Mouse (Mus musculus) lung, embryonic 15.5 days (tissue): ENCODE results near the gene Nefh. TPM values are rescaled to one million over a fixed set of nuclear protein-coding genes. Genes with fewer than 3 reads are reported as not detected.

Experiments used
- ATAC-seq: fragments of 200-750 bp; cut with Nextera tagmentation; 2 replicates; pipeline ENCODE4 v1.8.0; 2017; ENCODE audit warnings: moderate number of reproducible peaks, borderline replicate concordance; ENCODE audit not compliant: low FRiP score, low TSS enrichment; ENCODE audit errors: extremely low read depth
- H3K27ac ChIP-seq: fragments of 300-500 bp; sonication (generic); 2 replicates; pipeline ENCODE4 v1.5.1; 2015; ENCODE audit warnings: moderate library complexity, mild to moderate bottlenecking, inconsistent platforms
- H3K27me3 ChIP-seq: fragments of 300-500 bp; sonication (generic); 2 replicates; pipeline ENCODE4 v1.6.1; 2015; ENCODE audit warnings: inconsistent platforms
- H3K36me3 ChIP-seq: fragments of 300-500 bp; sonication (generic); 2 replicates; pipeline ENCODE4 v1.6.1; 2015; ENCODE audit warnings: inconsistent platforms
- H3K4me1 ChIP-seq: fragments of 300-500 bp; sonication (generic); 2 replicates; pipeline ENCODE4 v1.6.1; 2015; ENCODE audit warnings: inconsistent platforms
- H3K4me2 ChIP-seq: fragments of 300-500 bp; sonication (generic); 2 replicates; pipeline ENCODE4 v1.6.1; 2015; ENCODE audit warnings: inconsistent platforms, mild to moderate bottlenecking, moderate library complexity
- H3K4me3 ChIP-seq: fragments of 300-500 bp; sonication (generic); 2 replicates; pipeline ENCODE4 v1.5.1; 2015; ENCODE audit warnings: mild to moderate bottlenecking, inconsistent platforms
- H3K9ac ChIP-seq: fragments of 300-500 bp; sonication (generic); 2 replicates; pipeline ENCODE4 v1.6.1; 2015; ENCODE audit warnings: inconsistent platforms
- H3K9me3 ChIP-seq: fragments of 300-500 bp; sonication (generic); 2 replicates; pipeline ENCODE4 v1.6.1; 2016; ENCODE audit warnings: inconsistent platforms
- WGBS: fragments of 180-500 bp; shearing (Covaris S2); methylation state at CpG from one replicate; pipeline ENCODE4 v1.1.7; 2015; 5-methylcytosine and 5-hydroxymethylcytosine counted together
- polyA plus RNA-seq: library from polyadenylated mRNA; unstranded; fragments of >200 nt; fragmentation: Nextera tagmentation; extraction: Ambion mirVana; gene quantifications from 2 replicates; pipeline ENCODE4 v1.2.1, GENCODE M21; 2015

The Nefh gene
- 0.26 TPM in 2 replicates for polyA plus RNA-seq

- Histone ChIP-seq H3K27me3 (peaks cover 76% of the 10 kb centered on the region), H3K27ac (no peak within 1 kb of the TSS), H3K36me3 (no peaks in the 10 kb centered on the region), H3K4me2 (peak within 1 kb of the TSS; percentile 87), H3K4me3 (peak within 1 kb of the TSS; percentile 45), H3K4me1 (peaks cover 15% of the 10 kb centered on the region), H3K9ac (no peak within 1 kb of the TSS), H3K9me3 (no peaks in the 10 kb centered on the region)
- 0 out of 2 replicates have a peak, but pooled peaks have one; percentile 43 for ATAC-seq
- under 1% methylated on average over 36 of the region's 41 CpGs for WGBS
These were observed at the start of gene Nefh for GRCm38 (mm10) chr11:4947813-4948174. Gene Nefh, minus strand, starts transcription at chr11:4948064.

- no peak overlapping the region for H3K27ac ChIP-seq
- no peak overlapping the region for H3K9ac ChIP-seq
- H3K4me1 ChIP-seq = peaks cover 4% of the 10 kb centered on the region
- H3K9me3 ChIP-seq = no peaks in the 10 kb centered on the region
- H3K4me3 ChIP-seq = no peak overlapping the region
- H3K36me3 ChIP-seq = no peaks in the 10 kb centered on the region
- H3K27me3 ChIP-seq = no peaks in the 10 kb centered on the region
- ATAC-seq = no peak
- WGBS = 77% methylated on average over 5 of the region's 5 CpGs
- no peak overlapping the region for H3K4me2 ChIP-seq
These were observed 48.8 kb upstream of the Nefh start for GRCm38 (mm10) chr11:4996621-4997199.

GRCm38 (mm10) chr11:4995676-4996075 is 47.8 kb upstream of the Nefh start:
- Histone ChIP-seq H3K4me2 (no peak overlapping the region), H3K27me3 (no peaks in the 10 kb centered on the region), H3K9ac (no peak overlapping the region), H3K27ac (no peak overlapping the region), H3K4me3 (no peak overlapping the region), H3K36me3 (no peaks in the 10 kb centered on the region), H3K4me1 (peaks cover 4% of the 10 kb centered on the region), H3K9me3 (no peaks in the 10 kb centered on the region)
- 86% methylated on average over 3 of the region's 3 CpGs for WGBS
- no peak for ATAC-seq

GRCm38 (mm10) chr11:4992471-4992870 is 44.6 kb upstream of the Nefh start:
- H3K36me3 ChIP-seq = no peaks in the 10 kb centered on the region
- no peak for ATAC-seq
- WGBS = 85% methylated on average over 2 of the region's 2 CpGs
- no peaks in the 10 kb centered on the region for H3K27me3 ChIP-seq
- H3K9me3 ChIP-seq = no peaks in the 10 kb centered on the region
- H3K4me3 ChIP-seq = no peak overlapping the region
- peaks cover 9% of the 10 kb centered on the region; the same call in 1 of the 2 replicates for H3K4me1 ChIP-seq
- no peak overlapping the region for H3K9ac ChIP-seq
- H3K27ac ChIP-seq = no peak overlapping the region
- H3K4me2 ChIP-seq = no peak overlapping the region

GRCm38 (mm10) chr11:4989187-4989586 is 41.3 kb upstream of the Nefh start:
- Histone ChIP-seq H3K27me3 (no peaks in the 10 kb centered on the region), H3K36me3 (no peaks in the 10 kb centered on the region), H3K4me1 (peaks cover 18% of the 10 kb centered on the region), H3K9ac (no peak overlapping the region), H3K4me2 (no peak overlapping the region), H3K4me3 (no peak overlapping the region), H3K27ac (no peak overlapping the region), H3K9me3 (no peaks in the 10 kb centered on the region)
- 68% methylated on average over 3 of the region's 3 CpGs for WGBS
- ATAC-seq = no peak

- H3K9me3 ChIP-seq = no peaks in the 10 kb centered on the region
- no peak overlapping the region for H3K27ac ChIP-seq
- H3K4me3 ChIP-seq = peak overlapping the region; percentile 68
- H3K9ac ChIP-seq = peak overlapping the region; percentile 59
- WGBS = 46% methylated on average over 11 of the region's 11 CpGs
- no peaks in the 10 kb centered on the region for H3K36me3 ChIP-seq
- ATAC-seq = no peak
- H3K4me1 ChIP-seq = peaks cover 21% of the 10 kb centered on the region
- peak overlapping the region; percentile 85 for H3K4me2 ChIP-seq
- no peaks in the 10 kb centered on the region for H3K27me3 ChIP-seq
These were observed 39.6 kb upstream of the Nefh start for GRCm38 (mm10) chr11:4987487-4987852.

GRCm38 (mm10) chr11:4986695-4987486 is 39.0 kb upstream of the Nefh start, which contains the start of gene Ap1b1:
Gene Ap1b1, plus strand, starts transcription at chr11:4986824.
- peak within 1 kb of the TSS; percentile 85 for H3K4me2 ChIP-seq
- WGBS = 2% methylated on average over 58 of the region's 62 CpGs
- peak; percentile 93 for ATAC-seq
- H3K4me1 ChIP-seq = peaks cover 21% of the 10 kb centered on the region
- peak within 1 kb of the TSS; percentile 59 for H3K9ac ChIP-seq
- H3K9me3 ChIP-seq = no peaks in the 10 kb centered on the region
- peak within 1 kb of the TSS; percentile 68 for H3K4me3 ChIP-seq
- no peaks in the 10 kb centered on the region for H3K36me3 ChIP-seq
- no peak within 1 kb of the TSS for H3K27ac ChIP-seq
- no peaks in the 10 kb centered on the region for H3K27me3 ChIP-seq

- Histone ChIP-seq H3K9ac (no peak overlapping the region), H3K4me2 (no peak overlapping the region), H3K9me3 (no peaks in the 10 kb centered on the region), H3K4me3 (no peak overlapping the region), H3K4me1 (peaks cover 21% of the 10 kb centered on the region), H3K27me3 (no peaks in the 10 kb centered on the region), H3K27ac (no peak overlapping the region), H3K36me3 (no peaks in the 10 kb centered on the region)
- ATAC-seq = no peak
- WGBS = 76% methylated on average over 3 of the region's 3 CpGs
These were observed 36.9 kb upstream of the Nefh start for GRCm38 (mm10) chr11:4984799-4985198.

- no peaks in the 10 kb centered on the region for H3K36me3 ChIP-seq
- peaks cover 21% of the 10 kb centered on the region for H3K4me1 ChIP-seq
- no peak overlapping the region for H3K4me3 ChIP-seq
- H3K9ac ChIP-seq = peak overlapping the region; percentile 22; the same call in 1 of the 2 replicates
- no peak overlapping the region for H3K27ac ChIP-seq
- no peak for ATAC-seq
- WGBS = 2% methylated on average over 5 of the region's 5 CpGs
- peak overlapping the region; percentile 27 for H3K4me2 ChIP-seq
- no peaks in the 10 kb centered on the region for H3K9me3 ChIP-seq
- no peaks in the 10 kb centered on the region for H3K27me3 ChIP-seq
These were observed 36.4 kb upstream of the Nefh start for GRCm38 (mm10) chr11:4984249-4984648.

- Histone ChIP-seq H3K9ac (no peak overlapping the region; the same call in 1 of the 2 replicates), H3K36me3 (no peaks in the 10 kb centered on the region), H3K27me3 (no peaks in the 10 kb centered on the region), H3K4me3 (no peak overlapping the region), H3K27ac (no peak overlapping the region), H3K4me1 (peaks cover 19% of the 10 kb centered on the region), H3K9me3 (no peaks in the 10 kb centered on the region), H3K4me2 (no peak overlapping the region)
- ATAC-seq = no peak
- 33% methylated on average over 2 of the region's 2 CpGs for WGBS
These were observed 35.7 kb upstream of the Nefh start for GRCm38 (mm10) chr11:4983538-4983937.

GRCm38 (mm10) chr11:4983010-4983409 is 35.1 kb upstream of the Nefh start:
- peaks cover 18% of the 10 kb centered on the region for H3K4me1 ChIP-seq
- no peak overlapping the region for H3K27ac ChIP-seq
- H3K27me3 ChIP-seq = no peaks in the 10 kb centered on the region
- WGBS = 50% methylated on average over 3 of the region's 3 CpGs
- no peak overlapping the region for H3K9ac ChIP-seq
- H3K4me3 ChIP-seq = no peak overlapping the region
- no peaks in the 10 kb centered on the region for H3K9me3 ChIP-seq
- H3K36me3 ChIP-seq = no peaks in the 10 kb centered on the region
- ATAC-seq = no peak
- H3K4me2 ChIP-seq = no peak overlapping the region

- no peaks in the 10 kb centered on the region for H3K4me1 ChIP-seq
- H3K9me3 ChIP-seq = no peaks in the 10 kb centered on the region
- WGBS = 7% methylated on average over 14 of the region's 14 CpGs
- no peak overlapping the region for H3K4me3 ChIP-seq
- no peaks in the 10 kb centered on the region for H3K36me3 ChIP-seq
- peak overlapping the region; percentile 81 for H3K27ac ChIP-seq
- no peak for ATAC-seq
- no peaks in the 10 kb centered on the region for H3K27me3 ChIP-seq
- H3K9ac ChIP-seq = no peak overlapping the region
- H3K4me2 ChIP-seq = 0 out of 2 replicates have a peak overlapping the region, but pooled peaks have one; percentile 22
These were observed 27.8 kb upstream of the Nefh start for GRCm38 (mm10) chr11:4975623-4976022.
